Mouse (Mus musculus): Measurements from ENCODE around the gene Gm17571.

DNA sequence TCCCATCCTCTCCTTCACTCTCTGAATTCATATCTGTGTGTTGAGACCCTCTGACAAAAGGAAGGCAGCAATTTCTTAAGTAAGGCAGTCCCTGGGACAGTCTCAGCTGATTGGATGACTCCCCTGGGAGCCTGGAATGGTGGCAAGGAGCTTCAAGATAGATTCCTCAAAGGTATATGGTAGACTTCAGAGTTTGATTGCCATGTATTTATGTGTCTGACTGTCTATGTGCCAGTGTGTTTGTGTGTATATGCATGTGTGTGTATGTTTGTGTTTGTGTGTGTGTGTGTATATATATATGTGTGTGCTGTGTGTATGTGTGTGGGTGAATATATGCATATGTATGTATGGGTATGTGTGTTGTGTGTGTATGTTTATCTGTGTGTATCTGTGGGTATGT is 15.8 kb downstream of the Gm17571 start:
- TF ChIP-seq JUND (conservative IDR thresholded peaks at IDR 0.05; ENCODE audit: low read depth, low read length) (no peak), ZC3H11A (IDR thresholded peaks at IDR 0.05; ENCODE audit: low read depth, low read length) (no peak), BHLHE40 (IDR thresholded peaks at IDR 0.05; ENCODE audit: low read depth, low read length) (no peak), MYC (IDR thresholded peaks at IDR 0.05; ENCODE audit: low read depth, low read length) (no peak), MAFK (IDR thresholded peaks at IDR 0.05; ENCODE audit: insufficient replicate concordance, low read length) (no peak), USF1 (IDR thresholded peaks at IDR 0.05; ENCODE audit: low read depth, low read length) (no peak), POLR2A (IDR thresholded peaks at IDR 0.05; ENCODE audit: low read depth, low read length) (no peak), ELF1 (IDR thresholded peaks at IDR 0.05; ENCODE audit: low read depth, low read length) (no peak)
